Mouse (Mus musculus) forebrain, embryonic 12.5 days (tissue): Measurements from ENCODE around the gene Tekt2. TPM values are rescaled to one million over a fixed set of nuclear protein-coding genes. Genes with fewer than 3 reads are reported as not detected.

Experiments
- ATAC-seq: fragments of 200-750 bp; cut with Nextera tagmentation; 2 replicates; pipeline ENCODE4 v1.8.0; 2017; ENCODE audit warnings: moderate TSS enrichment; ENCODE audit not compliant: low FRiP score
- H3K27ac ChIP-seq: fragments of 300-500 bp; sonication (generic); 2 replicates; pipeline ENCODE4 v1.5.1; 2016; ENCODE audit warnings: mild to moderate bottlenecking
- H3K27me3 ChIP-seq: fragments of 300-500 bp; sonication (generic); 2 replicates; pipeline ENCODE4 v1.6.1; 2016; ENCODE audit warnings: mild to moderate bottlenecking
- H3K36me3 ChIP-seq: fragments of 300-500 bp; sonication (generic); replicated peaks from 2 replicates; pipeline ENCODE4 v1.6.1; 2016; ENCODE audit warnings: mild to moderate bottlenecking
- H3K4me1 ChIP-seq: fragments of 300-500 bp; sonication (generic); 2 replicates; pipeline ENCODE4 v1.6.1; 2016
- H3K4me2 ChIP-seq: fragments of 300-500 bp; sonication (generic); 2 replicates; pipeline ENCODE4 v1.6.1; 2016; ENCODE audit warnings: mild to moderate bottlenecking, moderate library complexity
- H3K4me3 ChIP-seq: fragments of 300-500 bp; sonication (generic); replicated peaks from 2 replicates; pipeline ENCODE4 v1.5.1; 2016; ENCODE audit warnings: mild to moderate bottlenecking
- H3K9ac ChIP-seq: fragments of 300-500 bp; sonication (generic); 2 replicates; pipeline ENCODE4 v1.6.1; 2016; ENCODE audit warnings: mild to moderate bottlenecking
- H3K9me3 ChIP-seq: fragments of 300-500 bp; sonication (generic); 2 replicates; pipeline ENCODE4 v1.6.1; 2016
- WGBS: fragments of 180-500 bp; shearing (Covaris S2); methylation state at CpG from one replicate; pipeline ENCODE4 v1.1.7; 2016; 5-methylcytosine and 5-hydroxymethylcytosine counted together
- polyA plus RNA-seq: library from polyadenylated mRNA; unstranded; fragments of >200 nt; fragmentation: Nextera tagmentation; extraction: Ambion mirVana; gene quantifications from 2 replicates; pipeline ENCODE4 v1.2.1, GENCODE M21; 2016

The Tekt2 gene
- polyA plus RNA-seq, 1 experiment from 2014 or later: 10.8 TPM

- Histone ChIP-seq H3K36me3 (peaks cover 23% of the 10 kb centered on the region), H3K4me2 (peak within 1 kb of the TSS; percentile 94), H3K4me1 (peaks cover 14% of the 10 kb centered on the region), H3K9ac (peak within 1 kb of the TSS; percentile 85), H3K9me3 (no peaks in the 10 kb centered on the region), H3K27ac (peak within 1 kb of the TSS; percentile 80), H3K4me3 (peak within 1 kb of the TSS; percentile 87), H3K27me3 (peaks cover 35% of the 10 kb centered on the region)
- peak; percentile 89 for ATAC-seq
- under 1% methylated on average over 73 of the region's 80 CpGs for WGBS
Measured at GRCm38 (mm10) chr4:126321111-126321853, 4.2 kb downstream of the Tekt2 start, which contains the start of gene Adprhl2. Gene Adprhl2 (minus strand): TSS chr4:126321703.

- Histone ChIP-seq H3K9ac (no peak overlapping the region), H3K9me3 (no peaks in the 10 kb centered on the region), H3K36me3 (peaks cover 37% of the 10 kb centered on the region), H3K27me3 (peaks cover 27% of the 10 kb centered on the region), H3K4me3 (no peak overlapping the region), H3K4me1 (peaks cover 14% of the 10 kb centered on the region), H3K27ac (no peak overlapping the region), H3K4me2 (no peak overlapping the region)
- WGBS: 92% methylated on average over 6 of the region's 6 CpGs
- ATAC-seq: no peak
Measured at GRCm38 (mm10) chr4:126319806-126320205, 5.7 kb downstream of the Tekt2 start.

- H3K36me3 ChIP-seq: peaks cover 37% of the 10 kb centered on the region
Measured at GRCm38 (mm10) chr4:126316443-126317040, 8.9 kb downstream of the Tekt2 start.

GRCm38 (mm10) chr4:126315931-126316330, 9.6 kb downstream of the Tekt2 start:
- Histone ChIP-seq H3K36me3 (peaks cover 37% of the 10 kb centered on the region), H3K4me3 (no peak overlapping the region), H3K9me3 (no peaks in the 10 kb centered on the region), H3K4me1 (peaks cover 13% of the 10 kb centered on the region), H3K4me2 (no peak overlapping the region), H3K27ac (no peak overlapping the region), H3K27me3 (no peaks in the 10 kb centered on the region), H3K9ac (no peak overlapping the region)
- ATAC-seq: no peak
- WGBS: 55% methylated on average over 5 of the region's 5 CpGs

More at GRCm38 (mm10) chr4:126316443-126317040, 8.9 kb downstream of the Tekt2 start:
- Histone ChIP-seq H3K4me3 (no peak overlapping the region), H3K9me3 (no peaks in the 10 kb centered on the region), H3K4me1 (peaks cover 14% of the 10 kb centered on the region), H3K9ac (no peak overlapping the region), H3K27me3 (no peaks in the 10 kb centered on the region), H3K4me2 (no peak overlapping the region), H3K27ac (no peak overlapping the region)
- 90% methylated on average over 13 of the region's 13 CpGs for WGBS
- no peak for ATAC-seq

- Histone ChIP-seq H3K27ac (0 out of 2 replicates have a peak overlapping the region, but pooled peaks have one; percentile 36), H3K4me3 (no peak overlapping the region), H3K9me3 (no peaks in the 10 kb centered on the region), H3K4me1 (peaks cover 4% of the 10 kb centered on the region), H3K27me3 (peaks cover 3% of the 10 kb centered on the region), H3K9ac (no peak overlapping the region), H3K36me3 (peaks cover 37% of the 10 kb centered on the region), H3K4me2 (no peak overlapping the region)
- WGBS: 67% methylated on average over 10 of the region's 10 CpGs
- no peak for ATAC-seq
Measured at GRCm38 (mm10) chr4:126314393-126314792, 11.1 kb downstream of the Tekt2 start.

GRCm38 (mm10) chr4:126313202-126313601, 12.3 kb downstream of the Tekt2 start:
- Histone ChIP-seq H3K27ac (no peak overlapping the region), H3K9me3 (no peaks in the 10 kb centered on the region), H3K27me3 (peaks cover 11% of the 10 kb centered on the region), H3K4me1 (peaks cover 8% of the 10 kb centered on the region), H3K9ac (no peak overlapping the region), H3K4me2 (no peak overlapping the region), H3K4me3 (no peak overlapping the region), H3K36me3 (peaks cover 33% of the 10 kb centered on the region)
- WGBS: 40% methylated on average over 5 of the region's 5 CpGs
- no peak for ATAC-seq

- Histone ChIP-seq H3K36me3 (peaks cover 18% of the 10 kb centered on the region), H3K4me2 (no peak overlapping the region), H3K9me3 (no peaks in the 10 kb centered on the region), H3K27ac (no peak overlapping the region), H3K9ac (no peak overlapping the region), H3K27me3 (peaks cover 11% of the 10 kb centered on the region), H3K4me3 (no peak overlapping the region), H3K4me1 (peaks cover 8% of the 10 kb centered on the region)
- 89% methylated on average over 16 of the region's 16 CpGs for WGBS
- ATAC-seq: no peak
Measured at GRCm38 (mm10) chr4:126311566-126312200, 13.8 kb downstream of the Tekt2 start.

- no peak overlapping the region for H3K4me2 ChIP-seq
- H3K4me1 ChIP-seq: peaks cover 8% of the 10 kb centered on the region
- H3K36me3 ChIP-seq: peaks cover 5% of the 10 kb centered on the region
- WGBS: 70% methylated on average over 7 of the region's 7 CpGs
- ATAC-seq: no peak
- H3K27me3 ChIP-seq: peaks cover 11% of the 10 kb centered on the region
- no peak overlapping the region for H3K4me3 ChIP-seq
- H3K9me3 ChIP-seq: peaks cover 4% of the 10 kb centered on the region
- no peak overlapping the region for H3K9ac ChIP-seq
- H3K27ac ChIP-seq: no peak overlapping the region
Measured at GRCm38 (mm10) chr4:126310344-126310743, 15.1 kb downstream of the Tekt2 start.

- H3K36me3 ChIP-seq: peaks cover under 1% of the 10 kb centered on the region
- H3K4me2 ChIP-seq: peak overlapping the region; percentile 46
- no peak overlapping the region for H3K27ac ChIP-seq
- 0% methylated on average over 7 of the region's 7 CpGs for WGBS
- ATAC-seq: peak; percentile 85
- H3K27me3 ChIP-seq: peaks cover 11% of the 10 kb centered on the region
- H3K4me3 ChIP-seq: peak overlapping the region; percentile 25
- no peak overlapping the region for H3K9ac ChIP-seq
- H3K4me1 ChIP-seq: peaks cover 8% of the 10 kb centered on the region
- peaks cover 4% of the 10 kb centered on the region for H3K9me3 ChIP-seq
Measured at GRCm38 (mm10) chr4:126309922-126310309, 15.6 kb downstream of the Tekt2 start.

- Histone ChIP-seq H3K9ac (no peak overlapping the region; the same call in 1 of the 2 replicates), H3K27ac (no peak overlapping the region), H3K4me3 (peak overlapping the region; percentile 25), H3K27me3 (peaks cover 12% of the 10 kb centered on the region), H3K36me3 (no peaks in the 10 kb centered on the region), H3K9me3 (peaks cover 4% of the 10 kb centered on the region), H3K4me2 (peak overlapping the region; percentile 46), H3K4me1 (peaks cover 8% of the 10 kb centered on the region)
- WGBS: 14% methylated on average over 20 of the region's 20 CpGs
- ATAC-seq: peak; percentile 64
Measured at GRCm38 (mm10) chr4:126309211-126309921, 16.1 kb downstream of the Tekt2 start.

- Histone ChIP-seq H3K9me3 (peaks cover 4% of the 10 kb centered on the region), H3K27me3 (peaks cover 37% of the 10 kb centered on the region), H3K27ac (no peak overlapping the region), H3K4me3 (no peak overlapping the region), H3K36me3 (no peaks in the 10 kb centered on the region), H3K4me1 (peaks cover 10% of the 10 kb centered on the region), H3K9ac (no peak overlapping the region), H3K4me2 (no peak overlapping the region)
- WGBS: 21% methylated on average over 2 of the region's 2 CpGs
- no peak for ATAC-seq
Measured at GRCm38 (mm10) chr4:126306827-126307226, 18.7 kb downstream of the Tekt2 start.

GRCm38 (mm10) chr4:126306058-126306457, 19.4 kb downstream of the Tekt2 start:
- peaks cover 16% of the 10 kb centered on the region for H3K4me1 ChIP-seq
- H3K9me3 ChIP-seq: peaks cover 4% of the 10 kb centered on the region
- no peak overlapping the region for H3K9ac ChIP-seq
- 85% methylated on average over 6 of the region's 6 CpGs for WGBS
- ATAC-seq: no peak
- H3K36me3 ChIP-seq: no peaks in the 10 kb centered on the region
- peaks cover 45% of the 10 kb centered on the region for H3K27me3 ChIP-seq
- no peak overlapping the region for H3K4me2 ChIP-seq
- H3K27ac ChIP-seq: no peak overlapping the region
- no peak overlapping the region for H3K4me3 ChIP-seq
